Mouse (Mus musculus): ENCODE results near the gene P4ha3.

GRCm38 (mm10) chr7:100354984-100355383 lies 69.7 kb downstream of the P4ha3 start:
- TF ChIP-seq CTCF (IDR thresholded peaks at IDR 0.05; ENCODE audit: borderline replicate concordance, insufficient read depth, low read depth, low read length) (no peak), POLR2A (IDR thresholded peaks at IDR 0.05; ENCODE audit: borderline replicate concordance, insufficient read depth, low read length) (no peak)

All from cerebellum, adult 2 months (tissue).